Mouse (Mus musculus): ENCODE results near the gene Prlh.

Prlh gene

GRCm38 (mm10) chr1:91001101-91001500, 48.2 kb downstream of the Prlh start:
- no peak for DNase-seq (ENCODE audit: low spot score in 2 of 2)

GRCm38 (mm10) chr1:91001871-91002539, 49.1 kb downstream of the Prlh start:
- DNase-seq (ENCODE audit: low spot score in 2 of 2) = peak in 1 of 2 experiments; percentile 18

GRCm38 (mm10) chr1:91002641-91003040, 49.7 kb downstream of the Prlh start:
- DNase-seq (ENCODE audit: low spot score in 2 of 2) = peak in 1 of 2 experiments; percentile 22
